Mouse (Mus musculus) hindbrain, postnatal 0 days (tissue): ENCODE results near the gene Stxbp5. TPM values are rescaled to one million over a fixed set of nuclear protein-coding genes. Genes with fewer than 3 reads are reported as not detected.
A peak's percentile ranks its signal among the peaks of the same experiment; 100 is the strongest.

Experiments used
- ATAC-seq: fragments of 200-750 bp; cut with Nextera tagmentation; 2 replicates; pipeline ENCODE4 v1.8.0; 2017; ENCODE audit warnings: mild to moderate bottlenecking, moderate TSS enrichment, moderate library complexity
- DNase-seq: peaks from one replicate; pipeline ENCODE4 v3.0.0-alpha.2; 2015; ENCODE audit warnings: low spot score
- H3K27ac ChIP-seq: fragments of 300-500 bp; sonication (generic); 2 replicates; pipeline ENCODE4 v1.5.1; 2014; ENCODE audit warnings: mild to moderate bottlenecking
- H3K27me3 ChIP-seq: fragments of 300-500 bp; sonication (generic); 2 replicates; pipeline ENCODE4 v1.6.1; 2014; ENCODE audit warnings: low read length, mixed read lengths; ENCODE audit not compliant: insufficient read depth
- H3K36me3 ChIP-seq: fragments of 300-500 bp; sonication (generic); 2 replicates; pipeline ENCODE4 v1.6.1; 2014; ENCODE audit warnings: low read length, mixed read lengths; ENCODE audit not compliant: insufficient read depth
- H3K4me1 ChIP-seq: fragments of 300-500 bp; sonication (generic); 2 replicates; pipeline ENCODE4 v1.6.1; 2014; ENCODE audit warnings: antibody characterized with exemption, low read length, mixed read lengths; ENCODE audit not compliant: insufficient read depth
- H3K4me2 ChIP-seq: fragments of 300-500 bp; sonication (generic); 2 replicates; pipeline ENCODE4 v1.6.1; 2014; ENCODE audit warnings: low read depth, mild to moderate bottlenecking, low read length, moderate library complexity, mixed read lengths
- H3K4me3 ChIP-seq: fragments of 300-500 bp; sonication (generic); 2 replicates; pipeline ENCODE4 v1.5.1; 2014; ENCODE audit warnings: low read length
- H3K9ac ChIP-seq: fragments of 300-500 bp; sonication (generic); replicated peaks from 2 replicates; pipeline ENCODE4 v1.6.1; 2014; ENCODE audit warnings: mild to moderate bottlenecking, low read length, moderate library complexity, mixed read lengths
- H3K9me3 ChIP-seq: fragments of 300-500 bp; sonication (generic); 2 replicates; pipeline ENCODE4 v1.6.1; 2016; ENCODE audit warnings: low read length, mixed read lengths
- CTCF ChIP-seq: IDR thresholded peaks from 2 replicates; pipeline ENCODE4 v1.5.1; 2016; ENCODE audit warnings: antibody characterized with exemption, control low read depth, low read depth
- WGBS: fragments of 180-500 bp; shearing (Covaris S2); extraction: QIAGEN DNeasy Blood & Tissue Kit; methylation state at CpG from one replicate; pipeline ENCODE4 v1.1.7; 2014; 5-methylcytosine and 5-hydroxymethylcytosine counted together
- polyA plus RNA-seq: library from polyadenylated mRNA; unstranded; fragments of >200 nt; fragmentation: Nextera tagmentation; extraction: Ambion mirVana; gene quantifications from 2 replicates; pipeline ENCODE4 v1.2.1, GENCODE M21; 2015
- total RNA-seq: library from RNA; depleted of rRNA; stranded (reverse); fragments of >200 nt; gene quantifications from 2 replicates; pipeline ENCODE4 v1.2.3, GENCODE M21; 2014

Gene Stxbp5
- total and polyA plus RNA-seq, 2 experiments from 2014 or later, result 8.2 to 41.7 TPM

- Histone ChIP-seq H3K36me3 (no peaks in the 10 kb centered on the region), H3K4me3 (no peak overlapping the region), H3K4me2 (no peak overlapping the region), H3K27ac (no peak overlapping the region), H3K4me1 (no peaks in the 10 kb centered on the region), H3K9ac (no peak overlapping the region), H3K9me3 (no peaks in the 10 kb centered on the region), H3K27me3 (no peaks in the 10 kb centered on the region)
- DNase-seq (no peak), ATAC-seq (no peak)
- WGBS, result 74% methylated on average over 6 of the region's 6 CpGs
- TF ChIP-seq CTCF, result no peak
Measured at GRCm38 (mm10) chr10:9880070-9880728, 20.7 kb downstream of the Stxbp5 start.

- Histone ChIP-seq H3K4me3 (no peak overlapping the region), H3K9ac (no peak overlapping the region), H3K36me3 (no peaks in the 10 kb centered on the region), H3K4me2 (no peak overlapping the region), H3K27ac (no peak overlapping the region), H3K4me1 (no peaks in the 10 kb centered on the region), H3K9me3 (no peaks in the 10 kb centered on the region), H3K27me3 (no peaks in the 10 kb centered on the region)
- WGBS, result 79% methylated on average over 6 of the region's 6 CpGs
- TF ChIP-seq CTCF, result no peak
- ATAC-seq (peak; percentile 64; the same call in 1 of the 2 replicates), DNase-seq (no peak)
Measured at GRCm38 (mm10) chr10:9878821-9879489, 21.9 kb downstream of the Stxbp5 start.

DNA sequence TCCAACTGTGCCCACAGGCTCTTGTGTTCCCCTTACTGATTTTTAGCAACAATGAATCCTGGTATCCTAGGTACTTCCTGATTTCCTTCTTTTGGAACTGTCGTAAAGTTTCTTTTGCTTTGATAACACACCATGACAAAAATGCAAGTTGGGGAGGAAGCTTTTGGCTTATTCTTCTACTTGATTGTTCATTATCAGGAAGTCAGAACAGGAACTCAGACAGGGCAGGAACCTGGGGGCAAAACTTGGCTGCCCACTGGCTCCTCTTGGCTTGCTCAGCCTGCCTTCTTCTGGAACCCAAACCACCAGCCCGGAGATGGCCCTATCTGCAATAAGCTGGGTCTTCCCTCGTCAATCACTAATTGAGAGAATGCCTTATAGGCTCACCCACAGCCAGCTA, 25.0 kb downstream of the Stxbp5 start:
- H3K36me3 ChIP-seq, result no peaks in the 10 kb centered on the region
- 82% methylated on average over 3 of the region's 3 CpGs for WGBS
- H3K27ac ChIP-seq, result no peak overlapping the region
- no peak overlapping the region for H3K9ac ChIP-seq
- H3K4me3 ChIP-seq, result no peak overlapping the region
- DNase-seq (no peak), ATAC-seq (no peak)
- no peak for TF ChIP-seq CTCF
- no peaks in the 10 kb centered on the region for H3K9me3 ChIP-seq
- no peak overlapping the region for H3K4me2 ChIP-seq
- H3K4me1 ChIP-seq, result no peaks in the 10 kb centered on the region
- H3K27me3 ChIP-seq, result no peaks in the 10 kb centered on the region

DNA sequence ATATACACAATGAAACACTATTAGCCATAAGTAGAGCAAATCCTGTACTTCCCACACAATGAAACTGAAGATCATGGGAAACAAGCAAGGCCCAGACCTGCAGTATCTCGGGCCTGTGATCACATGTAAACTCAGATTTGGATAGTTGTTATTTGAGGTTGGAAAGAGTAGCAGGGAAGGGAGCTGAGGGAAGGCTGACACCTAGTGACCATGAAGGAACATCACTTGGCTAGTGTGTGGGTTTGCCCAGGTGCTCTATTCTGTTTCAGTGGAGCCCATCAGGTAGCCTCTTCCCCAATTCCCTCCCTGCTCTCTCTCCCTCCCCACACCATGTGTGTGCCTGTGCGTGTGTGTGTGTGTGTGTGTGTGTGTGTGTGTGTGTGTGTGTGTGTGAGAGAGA, 28.7 kb downstream of the Stxbp5 start:
- no peak overlapping the region for H3K27ac ChIP-seq
- no peak overlapping the region for H3K9ac ChIP-seq
- H3K4me2 ChIP-seq, result no peak overlapping the region
- H3K4me1 ChIP-seq, result no peaks in the 10 kb centered on the region
- H3K9me3 ChIP-seq, result no peaks in the 10 kb centered on the region
- H3K4me3 ChIP-seq, result no peak overlapping the region
- DNase-seq, result peak; percentile 20
- peak; percentile 66 for ATAC-seq
- WGBS, result 84% methylated on average over 2 of the region's 2 CpGs
- no peaks in the 10 kb centered on the region for H3K36me3 ChIP-seq
- TF ChIP-seq CTCF, result peak; percentile 65
- H3K27me3 ChIP-seq, result no peaks in the 10 kb centered on the region

DNA sequence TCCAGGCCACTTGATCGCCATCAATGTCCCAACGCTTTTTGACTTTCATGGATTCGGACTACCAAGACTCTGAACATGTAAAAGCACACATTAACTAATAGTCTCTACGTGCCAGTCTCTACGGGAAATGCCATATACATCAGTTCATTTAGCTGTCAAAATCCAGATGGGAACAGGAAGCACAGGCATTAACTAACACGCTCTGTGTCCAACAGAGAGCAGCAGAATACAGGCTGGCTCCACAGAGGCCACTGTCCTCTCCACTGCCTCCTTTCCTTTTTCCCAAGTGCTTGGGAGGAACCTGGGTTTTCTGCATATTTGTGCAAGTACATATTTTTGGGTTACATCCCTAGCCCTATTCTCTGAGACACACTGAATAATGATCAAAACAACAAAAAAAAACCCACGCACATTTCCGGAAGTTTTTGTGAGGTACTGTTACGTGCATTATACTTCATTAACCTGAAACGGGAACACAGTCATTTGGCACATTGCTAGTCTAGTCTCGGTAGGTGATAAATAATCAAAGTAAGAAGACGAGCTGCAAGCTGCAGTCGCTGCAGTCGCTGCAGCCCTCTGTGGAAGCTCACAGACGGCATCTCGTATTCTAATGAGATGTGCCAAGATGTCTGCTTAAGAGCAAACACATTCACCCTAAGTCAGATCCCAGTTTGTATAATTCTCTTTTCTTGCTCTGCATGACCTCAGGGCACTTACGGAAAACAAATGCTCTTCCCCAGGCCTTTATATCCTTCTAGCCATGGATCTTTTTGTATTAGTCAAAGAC, 33.9 kb downstream of the Stxbp5 start:
- Histone ChIP-seq H3K27ac (no peak overlapping the region), H3K9me3 (no peaks in the 10 kb centered on the region), H3K4me1 (no peaks in the 10 kb centered on the region), H3K27me3 (no peaks in the 10 kb centered on the region), H3K9ac (no peak overlapping the region), H3K4me3 (no peak overlapping the region), H3K4me2 (no peak overlapping the region), H3K36me3 (no peaks in the 10 kb centered on the region)
- peak; percentile 16; the same call in 1 of the 2 replicates for TF ChIP-seq CTCF
- WGBS, result 65% methylated on average over 17 of the region's 17 CpGs
- DNase-seq (peak; percentile 18), ATAC-seq (no peak)

DNA sequence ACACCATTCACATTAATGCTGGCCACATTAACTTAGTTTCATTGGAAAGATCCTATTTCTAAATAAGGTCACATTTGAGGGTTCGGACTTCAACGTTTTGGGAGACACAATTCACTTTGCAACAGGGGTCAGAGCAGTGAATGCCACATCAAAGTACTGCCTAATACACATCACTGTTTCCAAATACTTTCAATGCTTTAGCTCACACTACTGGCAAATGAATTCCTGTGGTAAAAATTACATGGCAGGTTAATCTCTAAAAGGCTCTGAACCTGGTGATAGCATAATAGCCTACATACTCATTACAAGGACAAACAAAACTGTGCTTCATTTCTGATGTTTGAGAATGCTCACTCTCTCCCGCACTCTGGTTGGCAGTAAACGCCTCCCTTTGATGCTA, 40.9 kb downstream of the Stxbp5 start:
- Histone ChIP-seq H3K9ac (no peak overlapping the region), H3K4me3 (no peak overlapping the region), H3K27me3 (no peaks in the 10 kb centered on the region), H3K9me3 (no peaks in the 10 kb centered on the region), H3K4me2 (no peak overlapping the region), H3K4me1 (no peaks in the 10 kb centered on the region), H3K27ac (no peak overlapping the region), H3K36me3 (no peaks in the 10 kb centered on the region)
- TF ChIP-seq CTCF, result no peak
- no peak for DNase-seq
- ATAC-seq, result no peak
- WGBS, result 79% methylated on average over 4 of the region's 4 CpGs
